Mouse (Mus musculus) ovary, postnatal 14 days (tissue): ENCODE results near the gene Cux1.
"Not testable (repeated sequence)": the region's sequence is repeated elsewhere in the genome, so short reads cannot be mapped to it uniquely, and the experiment has no call there.

Source experiments
- DNase-seq: peaks from one replicate; pipeline ENCODE4 v3.0.0; 2022; ENCODE audit warnings: low spot score

The Cux1 gene

DNA sequence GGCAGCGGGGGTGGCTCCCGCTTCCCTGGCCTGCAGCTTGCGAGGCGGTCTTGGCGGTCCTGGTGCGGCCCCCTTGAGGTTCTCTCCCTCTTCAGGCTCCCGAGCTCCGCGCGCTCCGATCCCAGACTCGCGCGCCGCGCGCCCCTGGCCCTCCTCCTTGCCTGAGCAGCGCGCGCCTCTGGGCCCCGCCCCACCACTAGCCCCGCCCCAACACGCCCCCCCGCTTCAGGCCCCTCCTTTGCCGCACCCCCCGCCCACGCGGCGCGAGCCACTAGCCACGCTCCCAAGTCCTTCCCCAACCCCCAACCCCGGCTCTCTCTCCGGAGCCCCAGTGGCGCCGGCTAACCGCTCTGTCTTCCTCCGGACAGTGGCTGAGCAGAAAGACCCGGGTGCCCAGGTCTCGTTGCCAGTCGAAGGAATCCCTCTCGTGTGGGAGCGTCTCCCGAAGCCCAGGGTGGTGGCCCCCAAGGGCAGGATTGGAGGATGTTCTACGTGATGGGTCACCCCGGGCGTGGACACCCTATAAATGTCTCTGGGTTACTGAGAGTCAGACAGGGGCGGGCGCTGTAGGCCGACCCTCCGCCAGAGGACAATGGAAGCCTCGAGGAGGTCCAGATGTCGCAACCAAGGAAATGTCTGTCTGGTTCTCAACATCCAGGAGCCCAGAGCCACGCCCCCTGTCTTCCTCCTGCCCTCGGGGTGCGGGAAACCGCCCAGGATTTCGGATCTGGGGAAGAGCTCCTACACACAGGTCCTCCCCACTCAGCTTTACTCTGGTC is 322.3 kb downstream of the Cux1 start:
- peak; percentile 71 for DNase-seq

DNA sequence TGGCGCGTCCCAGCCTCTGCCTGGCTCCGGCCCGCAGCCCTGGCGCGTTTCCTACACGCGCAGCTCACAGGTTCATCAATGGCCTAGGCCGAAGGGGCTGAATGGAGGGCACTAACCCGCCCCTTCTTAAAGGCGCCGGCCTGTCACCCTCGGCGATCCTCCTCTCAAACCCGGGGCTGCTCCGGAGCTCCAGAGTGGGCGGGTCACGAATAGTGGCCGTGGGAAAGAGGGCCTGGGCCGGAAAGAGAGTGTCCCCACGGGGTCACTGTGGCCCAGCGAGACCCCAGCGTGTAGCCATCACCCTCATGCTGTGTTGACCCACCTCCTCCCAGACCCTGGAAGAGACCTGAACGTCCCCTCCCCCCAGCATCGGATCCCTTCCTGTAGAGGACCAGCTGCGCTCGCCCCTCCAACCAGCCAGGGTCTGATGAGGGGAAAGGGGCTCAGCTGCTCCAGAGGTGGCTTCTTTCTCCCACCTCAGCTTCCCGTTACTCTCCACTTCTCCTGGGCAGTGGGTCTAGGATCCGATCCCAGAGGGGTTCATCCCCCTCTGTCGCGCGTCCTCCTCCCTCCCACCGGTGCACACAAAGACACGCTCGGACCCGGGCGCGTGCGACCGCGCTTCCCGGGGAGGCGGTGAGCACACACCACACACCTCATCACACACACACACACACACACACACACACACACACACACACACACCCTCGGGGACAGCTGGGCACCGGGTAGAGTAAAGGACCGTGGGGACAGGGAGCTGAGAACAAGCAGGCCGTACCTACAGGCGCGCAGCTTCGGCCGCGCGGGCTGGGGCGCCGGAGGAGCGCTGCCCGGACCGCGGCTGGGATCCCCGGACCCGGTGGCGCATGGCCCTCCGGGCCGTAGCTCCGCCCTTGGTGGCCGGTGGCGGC is 323.2 kb downstream of the Cux1 start:
- no peak for DNase-seq

DNA sequence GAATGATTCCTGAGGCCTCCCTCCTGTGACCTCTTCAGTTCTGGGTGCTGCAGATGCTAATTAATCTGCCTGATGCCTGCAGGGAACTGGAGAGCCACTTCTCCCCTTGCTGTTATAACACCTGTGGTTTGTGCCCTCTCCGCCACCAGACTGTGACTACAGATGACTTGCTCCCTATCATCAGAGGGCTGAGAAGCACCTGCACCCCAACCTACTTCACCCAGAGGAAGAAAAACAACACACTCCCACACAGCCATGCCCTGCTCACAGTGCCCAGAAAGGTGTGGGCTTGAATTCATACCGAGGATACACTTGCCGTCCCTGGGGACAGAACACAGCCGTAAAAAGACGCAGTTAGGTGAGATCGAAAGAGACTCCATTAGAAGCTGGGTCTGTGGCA is 326.1 kb downstream of the Cux1 start:
- DNase-seq: no peak

DNA sequence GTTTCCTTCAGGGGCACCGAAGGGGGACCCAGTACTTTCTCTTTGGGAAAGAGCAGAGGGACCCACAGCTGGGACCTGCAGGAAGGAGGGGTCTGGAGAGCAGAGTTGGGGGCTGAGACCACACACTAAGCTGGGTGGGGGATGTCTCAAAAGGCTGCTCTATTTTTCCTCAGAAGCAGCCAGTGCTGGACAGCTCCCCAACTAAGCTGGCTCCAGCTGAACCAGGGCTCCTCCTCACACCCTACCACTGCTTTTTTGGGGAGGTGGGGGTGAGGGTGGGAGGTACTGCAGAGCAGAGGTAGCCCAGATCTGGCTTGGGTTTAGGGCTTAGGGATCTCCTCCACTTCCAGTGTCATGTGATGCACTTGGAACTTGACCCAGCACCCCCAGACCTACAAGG is 326.9 kb downstream of the Cux1 start:
- no peak for DNase-seq

DNA sequence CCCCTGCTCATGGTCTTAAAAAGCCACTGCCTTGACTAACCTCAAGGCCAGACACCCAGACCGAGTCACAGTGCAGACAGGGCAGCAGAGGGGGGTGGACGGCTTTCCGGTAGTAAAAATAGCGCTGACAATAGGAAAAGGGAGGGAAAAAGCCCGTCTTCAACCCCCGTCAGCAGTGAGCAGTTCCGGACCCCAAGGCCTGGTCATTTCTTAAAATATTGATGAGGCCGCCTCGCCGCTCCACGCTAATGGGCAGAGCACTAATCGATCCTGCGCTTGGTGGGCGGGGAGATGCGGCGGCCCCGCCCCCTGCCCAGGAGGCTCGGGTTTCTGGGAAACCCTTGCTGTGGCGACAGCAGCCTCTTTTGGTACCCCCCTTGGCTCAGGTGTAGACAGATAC is 329.7 kb downstream of the Cux1 start:
- no peak for DNase-seq

DNA sequence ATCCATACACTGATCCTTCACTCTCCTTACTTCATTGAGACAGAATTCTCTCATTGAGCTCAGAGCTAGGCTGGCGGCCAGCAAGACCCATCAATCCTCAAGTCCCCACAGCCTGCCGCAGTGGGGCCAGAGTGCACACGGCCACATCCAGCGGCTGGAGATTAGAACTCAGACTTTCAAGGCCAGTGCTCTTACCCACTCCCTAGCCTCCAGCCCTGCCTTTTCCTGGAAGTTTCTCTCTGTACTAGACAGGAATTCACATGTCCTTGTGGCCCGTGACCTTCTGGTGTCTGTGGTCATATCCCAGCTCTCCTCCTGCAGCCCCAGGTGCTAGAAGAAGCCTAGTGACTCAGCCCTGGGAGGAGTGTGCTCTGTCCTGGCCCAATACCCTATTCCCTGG is 330.7 kb downstream of the Cux1 start:
- no peak for DNase-seq

DNA sequence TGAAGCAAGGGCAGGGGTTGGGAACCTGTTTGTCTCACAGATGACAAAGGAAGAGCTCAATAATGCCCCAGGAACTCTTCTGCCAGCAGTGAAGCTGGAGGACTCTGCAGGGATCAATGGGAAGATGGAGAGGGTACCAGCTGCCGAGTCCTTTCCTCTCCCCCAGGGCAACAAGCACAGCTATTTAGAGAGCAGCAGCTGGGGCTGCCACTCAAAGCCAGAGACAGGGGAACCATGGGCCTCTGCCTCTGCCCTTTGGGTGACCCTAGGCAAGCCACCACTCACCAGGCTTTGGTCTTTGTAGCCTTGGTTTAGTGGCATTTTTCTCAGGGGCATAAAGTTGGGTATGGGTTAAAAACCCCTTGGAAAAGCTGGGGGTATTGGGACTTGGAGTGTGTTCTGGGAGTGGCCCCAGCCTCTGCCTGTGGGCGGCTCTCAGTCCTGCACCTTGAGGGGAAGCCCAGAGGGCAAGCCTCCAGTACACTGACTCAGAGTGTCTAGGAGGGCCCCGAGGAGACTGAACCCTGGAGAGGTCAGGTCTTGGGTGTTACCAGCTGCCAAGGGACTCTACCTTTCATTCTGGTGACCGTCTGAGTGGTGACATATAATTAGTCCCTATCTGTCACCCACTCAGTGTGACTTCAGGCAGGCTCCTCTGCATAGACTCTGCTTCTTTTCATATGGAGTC is 336.8 kb downstream of the Cux1 start:
- DNase-seq: no peak

DNA sequence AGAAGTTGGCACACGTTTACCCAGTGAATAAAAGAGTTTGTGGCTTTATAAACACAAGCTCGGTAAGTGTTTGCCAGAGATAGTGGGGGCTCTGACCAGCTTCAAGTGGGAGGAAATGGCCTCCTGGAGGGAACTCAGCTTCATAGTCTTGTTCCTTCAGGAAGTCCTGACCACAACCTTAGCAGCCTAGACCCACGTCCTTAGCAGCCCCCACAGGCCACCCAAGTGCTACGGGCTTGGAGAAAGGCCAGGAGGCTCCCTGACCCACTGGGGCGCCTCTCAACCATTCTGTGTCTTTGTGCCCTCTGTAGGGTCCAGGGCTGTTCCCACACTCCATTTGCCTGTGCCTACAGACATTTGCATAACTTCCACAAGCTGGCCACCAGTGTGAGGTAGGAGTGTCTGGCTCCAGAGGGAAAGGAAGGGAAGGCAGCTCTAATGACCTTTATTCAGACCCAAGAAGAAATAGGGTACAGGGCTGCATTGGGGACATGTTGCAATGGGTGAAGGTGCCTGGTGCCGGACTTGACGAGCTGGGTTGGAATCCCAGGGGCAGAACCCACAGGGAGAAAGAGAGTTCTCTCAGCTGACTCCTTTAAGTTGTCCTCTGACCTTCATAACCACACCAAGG is 340.9 kb downstream of the Cux1 start:
- no peak for DNase-seq

DNA sequence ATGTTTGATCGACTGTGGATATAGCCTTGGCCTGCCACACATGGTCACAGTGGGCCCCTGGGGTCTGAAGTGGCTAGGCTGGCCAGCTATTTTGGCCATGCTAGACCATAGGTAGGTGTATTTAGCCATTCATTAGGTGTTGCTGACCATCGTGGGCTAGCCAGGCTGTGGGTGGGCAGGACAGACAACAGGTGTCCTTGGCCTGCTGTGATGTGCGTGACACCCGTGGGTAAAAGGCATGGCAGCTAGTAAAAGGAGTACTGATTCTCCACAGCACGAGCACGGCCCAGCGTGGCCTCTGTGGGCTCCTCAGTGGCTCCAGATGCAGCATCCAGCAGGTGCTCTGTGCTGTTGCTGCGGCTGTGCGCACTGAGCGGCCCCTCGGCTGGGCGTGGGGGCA is 348.7 kb downstream of the Cux1 start:
- no peak for DNase-seq

DNA sequence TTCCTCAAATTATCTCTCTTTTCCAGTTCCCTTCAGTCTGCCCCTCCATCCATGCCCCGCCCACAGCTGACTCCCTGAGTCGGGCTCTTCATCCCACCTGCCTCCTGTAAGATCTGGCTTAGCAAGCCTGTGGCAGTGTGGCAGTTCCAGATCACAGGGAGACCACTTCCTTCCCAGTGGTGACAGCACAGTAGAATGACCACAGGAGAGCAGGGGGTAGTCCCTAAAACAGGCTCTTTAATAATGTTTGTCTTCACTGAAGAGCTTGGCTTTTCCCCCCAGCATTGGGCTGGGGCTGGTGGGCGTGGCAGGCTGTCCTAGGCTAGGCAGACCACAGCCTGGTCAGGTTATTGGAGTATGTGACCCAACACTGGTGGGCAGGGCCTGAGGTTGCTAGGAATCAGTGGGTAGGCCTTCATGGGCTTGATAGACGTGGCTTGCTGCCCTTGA is 349.3 kb downstream of the Cux1 start:
- no peak for DNase-seq

DNA sequence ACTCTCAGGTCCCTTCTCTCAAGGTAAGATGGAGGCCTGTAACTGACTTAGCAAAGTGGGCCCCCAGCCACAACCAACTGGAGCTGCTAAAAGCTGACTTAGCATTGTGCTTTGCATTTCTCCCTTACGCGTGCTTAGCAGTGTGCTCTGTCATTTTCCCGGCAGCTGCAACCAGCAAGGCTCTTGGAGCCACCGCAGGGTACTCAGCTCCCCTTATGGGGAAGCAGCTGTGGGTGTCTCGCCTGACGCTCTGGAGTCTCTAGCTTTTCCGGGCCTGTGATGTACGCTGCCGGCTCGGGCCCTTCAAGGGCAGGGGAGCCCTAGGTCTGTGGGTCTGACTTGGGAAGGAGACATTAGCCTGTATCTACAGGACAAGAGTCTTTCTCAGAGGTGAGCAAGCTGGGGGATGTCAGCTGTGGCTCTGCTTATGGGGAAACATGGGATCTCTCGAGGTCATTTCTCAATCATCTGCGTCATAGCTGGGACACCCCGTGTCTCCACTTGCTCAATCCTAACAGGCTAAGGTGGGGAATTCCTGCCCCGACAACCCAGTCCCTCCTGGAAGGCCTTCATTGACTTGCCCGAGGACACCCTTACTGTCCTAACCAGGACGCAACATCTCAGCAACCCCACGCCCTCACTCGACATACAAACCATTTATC is 350.2 kb downstream of the Cux1 start:
- no peak for DNase-seq

DNA sequence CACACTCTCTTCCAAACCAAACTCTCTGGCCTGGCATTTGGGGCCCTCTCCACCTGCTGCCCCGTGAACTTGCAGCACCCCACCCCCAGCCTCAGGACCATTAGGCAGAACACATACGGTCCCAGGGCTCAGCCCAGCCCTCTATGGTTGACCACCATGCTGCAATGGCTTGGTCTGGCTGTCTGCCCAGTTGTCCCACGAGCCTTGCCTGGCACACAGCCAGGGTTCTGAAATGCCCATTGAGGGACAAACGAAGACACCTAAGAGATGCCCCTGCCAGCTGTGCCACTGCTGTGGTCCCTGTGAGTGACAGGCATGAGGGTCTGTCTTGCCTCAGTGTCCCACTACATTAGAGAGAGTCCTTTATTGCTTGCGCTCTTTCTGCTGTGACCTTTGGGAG is 351.3 kb downstream of the Cux1 start:
- DNase-seq: no peak

DNA sequence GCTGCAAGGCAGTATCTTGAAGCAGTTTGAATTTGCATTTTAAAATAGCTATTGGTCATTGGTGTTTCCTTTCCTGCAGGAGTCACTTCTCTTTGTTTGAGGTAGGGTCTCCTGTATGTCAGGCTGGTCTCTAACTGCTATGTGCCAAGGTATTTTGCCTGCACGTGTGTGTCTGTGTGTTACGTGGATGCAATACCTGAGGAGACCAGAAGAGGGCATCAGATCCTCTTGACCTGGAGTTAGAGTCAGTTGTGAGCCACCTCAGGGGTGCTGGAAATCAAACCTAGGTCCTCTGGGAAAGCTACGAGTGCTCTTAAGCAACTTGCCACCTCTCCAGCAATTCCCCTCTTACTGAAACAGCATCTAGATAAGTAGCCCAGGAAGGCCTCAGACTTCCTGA is 352.1 kb downstream of the Cux1 start:
- no peak for DNase-seq

DNA sequence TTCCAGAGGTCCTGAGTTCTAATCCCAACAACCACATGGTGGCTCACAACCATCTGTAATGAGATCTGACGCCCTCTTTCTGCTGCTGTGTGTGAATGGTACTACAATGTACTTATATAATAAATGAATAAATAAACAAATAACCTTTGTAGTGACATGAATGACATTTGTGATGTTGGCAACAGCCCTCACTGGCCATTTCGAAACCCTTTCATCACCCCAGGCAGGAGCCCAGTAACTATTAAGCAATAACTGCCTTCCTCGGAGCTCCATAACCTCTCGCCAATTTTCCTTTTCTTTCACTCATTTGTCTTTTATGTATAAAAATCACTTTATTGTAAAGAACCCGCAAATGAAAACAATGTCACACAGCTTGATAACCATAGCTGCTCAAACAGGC is 353.6 kb downstream of the Cux1 start:
- DNase-seq: no peak

DNA sequence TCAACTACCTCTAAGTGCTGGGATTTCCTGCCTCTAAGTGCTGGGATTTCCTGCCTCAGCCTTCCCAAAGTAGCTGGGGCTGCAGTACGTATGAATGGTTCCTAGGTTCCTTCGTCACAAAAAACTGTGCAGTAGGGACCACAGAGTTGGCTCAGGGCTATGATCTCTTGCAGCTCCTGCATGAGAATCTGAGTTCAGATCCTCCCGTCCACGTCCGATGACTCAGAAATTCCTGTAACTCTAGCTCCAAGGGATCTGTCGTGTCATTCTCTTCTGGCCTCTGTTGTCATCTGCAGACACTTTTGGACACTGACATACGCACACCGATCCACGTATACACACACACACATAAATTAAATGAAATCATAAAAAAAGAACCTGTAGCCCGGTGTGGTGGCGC is 354.6 kb downstream of the Cux1 start:
- no peak for DNase-seq

DNA sequence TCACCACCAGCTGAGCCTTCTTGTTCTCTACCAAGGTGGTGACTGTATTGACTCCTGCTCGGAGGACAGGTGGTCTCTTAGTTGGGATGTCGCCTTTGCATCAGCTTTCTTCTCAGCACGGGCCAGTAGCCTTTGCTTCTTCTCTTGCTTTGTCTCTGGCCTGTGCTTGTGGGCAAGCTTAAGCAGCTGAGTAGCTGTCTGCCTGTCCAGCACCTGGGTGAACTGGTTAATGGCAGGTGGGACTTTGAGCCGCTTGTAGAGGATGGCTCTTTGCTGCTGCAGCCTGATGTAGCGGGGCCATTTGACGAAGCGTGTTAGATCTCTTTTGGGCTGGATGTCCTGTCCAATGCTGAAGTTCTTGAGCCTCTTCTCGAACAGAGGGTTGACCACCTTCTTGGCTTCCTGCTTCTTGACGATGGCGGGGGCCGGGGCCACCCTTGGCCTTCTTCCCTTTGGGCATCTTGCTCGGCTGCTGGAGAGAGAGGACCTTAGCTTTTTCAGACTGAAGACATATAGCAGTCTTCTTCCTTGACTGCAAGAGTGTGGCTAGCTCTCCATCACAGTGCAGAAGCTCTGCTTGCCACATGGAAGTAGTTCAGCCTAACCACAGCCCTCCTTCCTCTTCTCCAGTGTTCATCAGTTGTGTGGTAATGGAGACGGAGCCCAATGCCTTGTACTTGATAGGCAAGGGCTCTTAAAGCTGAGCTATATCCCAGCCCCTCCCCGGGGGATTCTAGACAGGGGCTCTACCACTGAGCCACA is 355.8 kb downstream of the Cux1 start:
- not testable (repeated sequence) for DNase-seq

DNA sequence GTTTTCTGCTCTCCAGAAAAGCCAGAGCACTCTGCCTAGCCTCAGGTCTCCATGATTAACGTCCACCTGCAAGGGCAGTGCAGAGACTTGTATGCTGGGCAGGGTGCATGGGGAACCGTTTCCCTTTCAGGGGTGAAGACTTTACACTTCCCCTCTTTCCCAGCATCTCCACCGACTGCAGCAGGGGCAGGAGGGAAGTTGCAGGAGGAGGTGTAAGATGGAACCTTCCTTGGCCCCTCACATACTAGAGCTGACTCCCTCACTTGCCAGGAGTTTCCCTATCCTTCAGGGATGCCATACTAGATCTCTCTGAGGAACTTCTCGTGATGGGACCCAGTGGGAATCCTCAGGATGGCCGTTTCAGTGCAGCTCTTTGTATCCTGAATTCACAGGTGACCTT is 356.7 kb downstream of the Cux1 start:
- DNase-seq: no peak

DNA sequence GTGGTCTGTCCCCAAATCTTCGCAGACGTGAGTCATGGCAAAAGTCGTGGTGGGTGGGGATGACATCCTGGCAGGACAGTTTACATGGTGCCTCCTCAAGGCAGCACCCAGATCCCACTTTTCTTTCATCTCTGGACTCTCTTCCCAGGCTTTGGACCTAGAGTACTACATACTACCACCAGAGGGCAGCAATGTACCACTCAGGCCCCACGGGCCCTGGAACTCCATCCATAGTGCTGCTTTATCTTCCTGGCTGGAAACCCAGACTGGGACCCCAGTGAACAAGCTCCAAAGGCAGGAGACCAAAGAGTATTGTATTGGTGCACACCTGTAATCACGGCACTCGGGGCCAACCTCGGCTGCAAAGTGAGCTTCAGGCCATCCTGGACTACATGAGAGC is 365.5 kb downstream of the Cux1 start:
- DNase-seq: peak; percentile 59

DNA sequence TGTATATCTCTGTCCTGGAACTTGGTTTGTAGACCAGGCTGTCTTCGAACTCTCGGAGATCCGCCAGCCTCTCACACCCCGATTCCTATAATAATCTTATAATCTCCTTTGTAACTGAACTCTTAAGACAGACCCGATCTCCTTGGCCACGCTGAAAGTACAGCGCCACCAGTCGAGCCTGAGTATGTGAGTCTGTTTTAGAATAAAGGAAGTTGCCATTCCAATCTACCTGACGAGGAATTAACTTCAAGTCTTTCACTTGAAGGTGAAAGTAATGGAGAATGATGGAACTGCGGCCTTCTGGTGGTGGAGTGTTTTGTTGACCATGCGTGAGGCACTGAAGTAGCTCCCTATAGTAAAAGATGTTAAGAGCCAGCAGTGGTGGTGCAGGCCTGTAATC is 367.8 kb downstream of the Cux1 start:
- DNase-seq: no peak

DNA sequence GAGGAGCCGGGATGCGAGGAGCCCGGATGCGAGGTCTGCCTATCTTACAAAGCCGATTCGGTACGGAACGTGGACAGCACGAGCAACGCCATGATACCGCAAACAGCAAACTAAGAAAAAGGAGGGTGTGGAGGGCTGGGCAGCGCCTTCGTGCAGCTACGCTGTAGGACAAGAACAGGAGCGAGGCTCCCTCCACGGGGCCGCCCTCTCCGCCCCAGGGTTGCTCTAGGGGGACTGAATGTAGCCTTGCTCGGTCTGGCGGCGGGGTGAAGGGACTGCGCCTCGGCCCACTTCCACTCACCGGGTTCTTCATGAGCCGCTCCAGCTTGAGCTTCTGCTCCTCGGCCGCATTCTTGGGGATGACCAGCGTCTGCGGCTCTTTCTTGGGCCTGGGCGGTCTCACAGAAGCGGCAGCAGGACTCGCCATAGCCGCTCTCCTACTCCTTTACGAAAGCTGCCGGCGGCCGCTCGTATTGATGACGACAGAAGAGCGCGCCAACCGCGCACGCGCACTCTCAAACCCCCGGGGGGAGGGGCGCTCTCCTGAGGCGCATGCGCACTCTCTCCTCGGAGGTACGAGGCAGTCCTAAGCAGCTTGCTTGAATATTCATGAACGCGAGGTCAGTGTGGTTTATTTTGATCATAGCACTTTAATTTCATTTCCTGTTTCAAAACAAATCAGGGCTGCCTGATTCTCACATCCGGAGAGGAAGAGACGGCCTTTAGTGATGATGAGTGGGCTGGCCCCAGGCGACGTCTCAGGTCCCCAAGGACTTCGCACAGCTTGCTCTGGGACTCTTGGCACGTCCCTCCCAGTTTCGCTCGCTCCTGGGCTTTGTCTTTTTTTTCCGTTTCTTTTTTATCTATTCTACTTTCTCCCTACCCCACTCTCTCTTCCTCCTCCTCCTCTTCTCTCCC is 368.6 kb downstream of the Cux1 start, which contains the start of gene Prkrip1:
Gene Prkrip1 (minus strand): TSS at position 490 of the 918 bp plus-strand sequence.
- peak; percentile 94 for DNase-seq
